Mouse (Mus musculus): ENCODE results near the gene Zfp169. TPM values are rescaled to one million over a fixed set of nuclear protein-coding genes. Genes with fewer than 3 reads are reported as not detected.
"Not testable (repeated sequence)": the region's sequence is repeated elsewhere in the genome, so short reads cannot be mapped to it uniquely, and the experiment has no call there.

The Zfp169 gene
- total RNA-seq, 1 experiment from 2014 or later: 12.4 TPM

DNA sequence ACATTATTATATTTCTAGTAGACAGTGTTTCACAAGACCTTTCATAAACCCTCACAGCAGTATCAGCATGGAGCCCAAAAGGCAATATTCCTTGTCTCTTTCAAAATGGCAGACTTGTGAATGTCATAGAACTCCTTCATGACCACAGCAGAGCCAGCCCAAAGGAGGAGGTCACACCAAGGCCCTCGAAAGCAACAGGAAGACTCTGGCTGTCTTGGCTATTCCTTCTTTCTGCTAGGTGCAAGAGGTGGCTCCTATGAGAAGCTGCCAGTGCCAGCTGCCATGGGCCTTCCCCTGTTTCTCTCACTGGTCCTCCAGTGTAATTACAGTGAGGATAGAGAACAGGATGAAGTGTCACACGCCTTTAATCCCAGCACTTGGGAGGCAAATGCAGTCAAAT lies 15.8 kb upstream of the Zfp169 start:
- no peak for ATAC-seq (replicated peaks in 1 of 2; ENCODE audit: insufficient read depth in 1 of 2, low FRiP score in 2 of 2, low TSS enrichment in 1 of 2, low read depth in 1 of 2, poor library complexity in 2 of 2, severe bottlenecking in 2 of 2)

DNA sequence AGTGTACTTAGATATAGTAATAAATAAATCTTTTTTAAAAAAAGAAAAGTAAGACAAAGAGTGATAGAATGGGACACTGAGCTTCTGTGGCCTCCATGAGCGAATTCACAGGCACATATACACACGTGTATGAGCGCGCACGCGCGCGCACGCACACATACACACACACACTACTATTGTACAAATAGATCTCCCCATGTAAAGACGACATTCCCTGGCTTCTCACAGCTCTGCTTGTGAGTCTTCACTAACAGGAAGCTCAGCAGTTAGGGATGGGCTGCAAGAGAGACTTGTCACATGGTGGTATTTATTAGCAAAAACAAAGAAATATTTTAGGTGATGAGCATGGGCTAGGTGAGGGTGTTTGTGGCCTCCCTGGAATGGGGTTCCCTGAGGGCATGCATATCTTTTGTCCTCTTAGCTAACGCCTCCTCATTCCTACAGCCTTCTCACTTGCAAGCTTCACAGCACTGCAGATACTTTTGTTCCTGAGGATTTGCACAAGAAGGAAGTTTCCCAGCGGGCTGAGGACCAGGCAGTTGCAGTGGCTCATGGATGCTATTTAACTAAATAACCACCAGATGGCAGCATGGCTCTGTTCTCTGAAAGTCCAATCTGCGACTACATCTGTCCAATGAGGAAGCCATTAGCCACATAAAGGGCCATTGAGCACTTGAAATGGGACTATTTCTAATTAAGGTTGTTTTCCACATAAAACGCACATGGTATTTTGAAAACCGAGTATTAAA lies 15.0 kb upstream of the Zfp169 start:
- peak; percentile 83 to 95 for ATAC-seq (replicated peaks in 1 of 2; ENCODE audit: insufficient read depth in 1 of 2, low FRiP score in 2 of 2, low TSS enrichment in 1 of 2, low read depth in 1 of 2, poor library complexity in 2 of 2, severe bottlenecking in 2 of 2)

DNA sequence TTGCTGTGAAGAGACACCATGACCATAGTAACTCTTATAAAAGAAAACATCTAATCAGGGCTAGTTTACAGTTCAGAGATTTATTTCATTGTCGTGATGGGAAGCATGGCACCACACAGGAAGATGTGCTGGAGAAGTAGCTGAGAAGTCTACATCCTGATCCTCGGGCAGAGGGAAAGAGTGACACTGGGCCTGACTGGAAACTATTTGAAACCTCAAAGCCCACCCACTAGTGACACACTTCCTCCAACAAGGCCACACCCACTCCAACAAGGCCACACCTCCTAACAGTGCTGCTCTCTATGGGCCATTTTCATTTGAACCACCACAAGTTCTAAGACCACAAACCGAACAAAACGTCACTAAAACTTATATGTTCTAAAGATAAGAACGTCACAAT lies 12.5 kb upstream of the Zfp169 start:
- ATAC-seq (replicated peaks in 1 of 2; ENCODE audit: insufficient read depth in 1 of 2, low FRiP score in 2 of 2, low TSS enrichment in 1 of 2, low read depth in 1 of 2, poor library complexity in 2 of 2, severe bottlenecking in 2 of 2): peak; percentile 33 to 65; a peak in 3 of 4 replicates

DNA sequence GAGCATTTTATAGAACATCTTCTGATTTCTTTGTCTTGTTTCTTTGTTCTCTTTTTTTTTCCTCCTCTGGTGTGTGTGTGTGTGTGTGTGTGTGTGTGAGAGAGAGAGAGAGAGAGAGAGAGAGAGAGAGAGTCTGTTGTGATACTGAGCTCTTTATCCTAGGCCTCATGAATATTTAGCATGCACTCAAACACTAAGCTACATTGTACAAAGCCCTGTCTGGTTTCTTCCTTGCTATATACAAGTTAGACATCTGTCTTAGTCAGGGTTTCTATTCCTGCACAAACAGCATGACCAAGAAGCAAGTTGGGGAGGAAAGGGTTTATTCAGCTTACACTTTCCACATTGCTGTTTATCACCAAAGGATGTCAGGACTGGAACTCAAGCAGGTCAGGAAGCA lies 5.9 kb upstream of the Zfp169 start:
- ATAC-seq (replicated peaks in 1 of 2; ENCODE audit: insufficient read depth in 1 of 2, low FRiP score in 2 of 2, low TSS enrichment in 1 of 2, low read depth in 1 of 2, poor library complexity in 2 of 2, severe bottlenecking in 2 of 2): not testable (repeated sequence)

DNA sequence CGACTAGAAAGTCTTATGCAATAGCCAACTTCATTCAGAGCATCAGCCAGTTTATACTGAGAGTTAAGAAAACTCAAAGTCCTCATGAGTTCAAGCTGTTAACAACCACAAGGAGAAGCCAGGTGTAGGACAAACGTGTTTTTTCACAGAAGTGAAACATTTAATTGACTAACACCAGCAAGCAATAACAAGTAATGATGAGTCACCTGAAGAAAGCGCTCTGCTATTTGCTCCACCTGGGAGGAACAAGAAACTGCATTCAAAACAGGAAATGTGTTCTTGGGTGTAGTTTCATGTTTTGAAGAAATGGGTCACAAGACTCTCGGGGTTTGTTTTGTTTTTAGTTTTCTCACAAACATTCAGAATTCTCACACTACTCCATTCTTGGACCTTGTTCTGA lies 2.6 kb upstream of the Zfp169 start:
- no peak for ATAC-seq (replicated peaks in 1 of 2; ENCODE audit: insufficient read depth in 1 of 2, low FRiP score in 2 of 2, low TSS enrichment in 1 of 2, low read depth in 1 of 2, poor library complexity in 2 of 2, severe bottlenecking in 2 of 2)

DNA sequence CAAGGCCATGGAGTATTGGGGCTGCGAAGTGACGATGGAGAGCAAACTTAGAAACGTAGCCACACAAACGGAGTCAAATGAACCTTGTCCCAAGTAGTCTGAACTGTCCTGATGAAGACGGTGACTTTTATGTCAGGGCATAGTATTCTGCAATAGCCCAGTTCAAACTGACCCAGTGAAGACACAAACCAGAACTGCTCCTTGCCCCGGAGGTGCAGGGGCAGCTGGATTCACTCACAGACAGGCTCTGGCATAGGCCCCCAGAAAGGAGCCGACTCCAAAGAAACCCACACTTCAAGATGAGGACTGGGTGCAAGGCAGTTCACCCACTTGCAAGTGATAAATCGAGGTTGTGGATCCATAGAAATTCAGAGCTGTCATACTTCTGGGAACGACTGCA lies 4.6 kb downstream of the Zfp169 start:
- ATAC-seq (replicated peaks in 1 of 2; ENCODE audit: insufficient read depth in 1 of 2, low FRiP score in 2 of 2, low TSS enrichment in 1 of 2, low read depth in 1 of 2, poor library complexity in 2 of 2, severe bottlenecking in 2 of 2): no peak

DNA sequence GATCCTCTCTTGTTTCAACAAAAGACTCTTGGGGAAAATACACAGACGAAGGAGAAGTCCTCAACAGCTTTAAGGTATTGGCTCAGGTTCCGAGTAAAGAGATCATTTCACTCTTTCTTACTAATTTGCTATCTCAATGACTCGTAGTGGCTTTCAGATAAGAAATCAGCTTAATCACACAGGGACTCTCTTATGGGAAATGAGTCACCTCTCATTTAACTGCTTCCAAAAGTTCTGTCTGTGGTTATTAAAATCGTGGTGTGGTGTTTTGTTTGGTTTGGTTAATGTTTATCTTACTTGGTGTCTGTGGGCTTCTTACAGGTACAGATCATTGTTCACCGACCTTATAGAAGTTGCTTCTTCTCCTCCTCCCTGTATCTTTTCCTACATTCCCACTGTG lies 10.8 kb downstream of the Zfp169 start:
- ATAC-seq (replicated peaks in 1 of 2; ENCODE audit: insufficient read depth in 1 of 2, low FRiP score in 2 of 2, low TSS enrichment in 1 of 2, low read depth in 1 of 2, poor library complexity in 2 of 2, severe bottlenecking in 2 of 2): no peak

GRCm38 (mm10) chr13:48498676-48499075 lies 14.6 kb downstream of the Zfp169 start:
- no peak for ATAC-seq (replicated peaks in 1 of 2; ENCODE audit: insufficient read depth in 1 of 2, low FRiP score in 2 of 2, low TSS enrichment in 1 of 2, low read depth in 1 of 2, poor library complexity in 2 of 2, severe bottlenecking in 2 of 2)

DNA sequence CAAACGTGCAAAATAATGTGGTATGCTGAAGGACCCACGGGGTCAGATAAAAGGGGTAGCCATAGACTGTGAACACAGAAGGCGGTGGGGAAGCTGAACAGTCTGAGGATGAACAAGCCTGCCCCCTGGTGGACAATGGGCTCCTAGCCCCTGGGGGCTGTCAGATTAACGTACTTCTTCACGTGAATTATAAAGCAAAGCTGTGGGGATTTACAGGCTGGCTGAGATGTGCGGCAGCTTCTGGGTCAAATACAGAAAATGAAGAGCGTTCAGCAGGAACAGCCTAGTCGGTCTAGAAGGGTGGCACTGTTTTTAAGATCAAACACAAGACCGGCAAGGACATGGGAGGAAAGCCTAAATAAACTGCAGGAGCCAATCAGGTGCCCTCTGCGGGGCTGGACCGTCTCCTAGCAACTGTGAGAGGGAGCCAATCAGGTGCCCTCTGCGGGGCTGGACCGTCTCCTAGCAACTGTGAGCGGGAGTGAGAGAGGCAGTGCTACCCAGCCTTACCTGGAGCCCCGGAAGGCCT lies 15.5 kb downstream of the Zfp169 start:
- ATAC-seq (replicated peaks in 1 of 2; ENCODE audit: insufficient read depth in 1 of 2, low FRiP score in 2 of 2, low TSS enrichment in 1 of 2, low read depth in 1 of 2, poor library complexity in 2 of 2, severe bottlenecking in 2 of 2): no peak

- no peak for ATAC-seq (replicated peaks in 1 of 2; ENCODE audit: insufficient read depth in 1 of 2, low FRiP score in 2 of 2, low TSS enrichment in 1 of 2, low read depth in 1 of 2, poor library complexity in 2 of 2, severe bottlenecking in 2 of 2)
Measured at GRCm38 (mm10) chr13:48493183-48493582, 20.1 kb downstream of the Zfp169 start.

DNA sequence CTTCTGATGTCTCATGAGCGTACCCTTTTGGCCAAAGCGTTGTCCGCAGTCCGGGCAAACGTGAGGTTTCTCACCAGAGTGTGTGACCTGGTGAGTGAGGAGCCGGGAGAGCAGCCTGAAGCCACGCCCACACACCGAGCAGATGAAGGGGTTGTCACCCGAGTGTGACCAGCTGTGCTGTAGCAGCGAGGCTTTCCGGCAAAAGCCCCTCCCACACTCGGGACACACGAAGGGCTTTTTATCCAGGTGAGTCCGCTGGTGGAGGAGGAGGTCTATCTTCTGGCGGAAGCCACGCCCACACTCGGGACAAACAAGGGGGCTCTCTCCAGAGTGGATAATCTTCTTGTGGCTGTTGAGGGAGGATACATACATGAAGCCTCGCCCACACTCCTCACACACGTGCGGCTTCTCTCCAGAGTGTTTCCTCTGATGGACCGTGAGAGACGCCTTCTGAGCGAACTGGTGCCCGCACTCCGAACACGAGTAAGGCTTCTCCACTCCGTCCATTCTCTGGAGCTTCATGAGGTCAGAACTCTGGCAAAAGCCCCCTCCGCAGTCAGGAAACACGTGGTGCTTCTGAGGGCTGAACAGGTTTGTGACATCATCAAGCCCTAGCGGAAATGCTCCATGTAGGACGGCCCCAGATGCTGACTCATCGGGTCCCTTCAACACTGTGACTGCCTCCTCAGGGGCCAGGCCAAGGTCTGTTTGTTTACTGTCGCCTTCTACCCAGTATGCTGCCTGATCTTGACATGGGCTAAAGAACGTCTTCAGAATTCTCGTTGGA lies 22.7 kb downstream of the Zfp169 start:
- no peak for ATAC-seq (replicated peaks in 1 of 2; ENCODE audit: insufficient read depth in 1 of 2, low FRiP score in 2 of 2, low TSS enrichment in 1 of 2, low read depth in 1 of 2, poor library complexity in 2 of 2, severe bottlenecking in 2 of 2)

DNA sequence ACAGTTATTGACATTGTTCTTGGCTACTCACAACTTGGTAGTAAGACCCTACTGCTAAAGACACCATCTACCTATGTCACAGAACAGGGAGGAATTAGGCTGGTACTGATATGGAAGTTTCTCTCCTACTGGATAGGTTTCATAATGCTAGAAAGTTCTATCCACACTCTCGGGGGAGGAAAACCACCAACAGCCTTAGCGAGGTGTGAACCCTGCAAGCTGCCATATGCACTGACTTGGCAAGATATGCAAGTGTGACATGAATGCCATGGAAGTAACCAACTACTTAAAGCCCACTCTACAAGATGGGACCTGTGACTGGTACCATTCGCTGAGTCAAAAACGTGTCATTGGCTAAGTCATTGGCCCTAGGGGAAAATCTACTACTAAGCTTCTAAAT lies 29.6 kb downstream of the Zfp169 start:
- no peak for ATAC-seq (replicated peaks in 1 of 2; ENCODE audit: insufficient read depth in 1 of 2, low FRiP score in 2 of 2, low TSS enrichment in 1 of 2, low read depth in 1 of 2, poor library complexity in 2 of 2, severe bottlenecking in 2 of 2)

DNA sequence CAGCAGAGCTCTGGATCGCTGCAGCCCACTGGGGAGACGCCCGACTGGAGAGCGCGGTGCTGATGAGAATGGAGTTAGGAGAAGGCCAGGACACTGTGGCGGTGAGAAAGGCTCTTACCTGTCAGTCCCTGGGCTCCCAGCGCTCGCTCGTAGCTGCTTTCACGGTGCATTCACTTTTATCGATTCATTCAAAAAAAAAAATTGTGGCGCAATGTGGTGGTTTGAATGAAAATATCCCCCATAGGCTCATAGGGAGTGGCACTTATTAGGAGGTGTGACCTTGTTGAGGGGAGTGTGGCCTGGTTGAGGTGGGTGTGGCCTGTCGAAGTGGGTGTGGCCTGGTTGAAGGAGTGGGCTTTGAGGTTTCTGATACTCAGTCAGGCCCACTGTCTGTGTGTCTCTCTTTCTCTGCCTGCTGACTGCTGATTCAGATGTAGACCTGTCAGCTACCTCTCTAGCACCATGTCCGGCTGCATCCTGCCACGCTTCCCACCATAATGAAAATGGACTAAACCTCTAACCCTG lies 44.5 kb downstream of the Zfp169 start:
- ATAC-seq (replicated peaks in 1 of 2; ENCODE audit: insufficient read depth in 1 of 2, low FRiP score in 2 of 2, low TSS enrichment in 1 of 2, low read depth in 1 of 2, poor library complexity in 2 of 2, severe bottlenecking in 2 of 2): no peak

GRCm38 (mm10) chr13:48466186-48466585 lies 47.1 kb downstream of the Zfp169 start:
- no peak for ATAC-seq (replicated peaks in 1 of 2; ENCODE audit: insufficient read depth in 1 of 2, low FRiP score in 2 of 2, low TSS enrichment in 1 of 2, low read depth in 1 of 2, poor library complexity in 2 of 2, severe bottlenecking in 2 of 2)

DNA sequence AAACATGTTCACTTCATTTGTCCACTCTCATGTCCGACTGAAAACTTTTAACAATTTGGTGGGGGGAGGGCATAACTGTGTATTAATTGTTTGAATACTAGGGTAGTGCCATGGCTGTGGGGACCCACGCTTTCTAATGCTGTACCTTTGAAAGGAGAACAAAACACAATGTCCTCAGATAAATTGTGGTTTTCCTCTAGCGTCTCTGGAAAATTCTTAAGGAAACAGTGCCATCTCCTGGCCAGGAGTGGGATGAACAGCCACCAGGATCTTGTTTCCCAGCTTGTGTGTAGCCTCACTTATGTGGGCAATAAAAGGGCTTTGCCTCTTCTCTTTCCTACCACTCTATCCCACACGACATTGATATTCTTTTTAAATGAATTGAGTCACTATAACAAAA lies 49.1 kb downstream of the Zfp169 start:
- peak; percentile 39 to 46; a peak in 1 of 4 replicates for ATAC-seq (replicated peaks in 1 of 2; ENCODE audit: insufficient read depth in 1 of 2, low FRiP score in 2 of 2, low TSS enrichment in 1 of 2, low read depth in 1 of 2, poor library complexity in 2 of 2, severe bottlenecking in 2 of 2)

- no peak for ATAC-seq (replicated peaks in 1 of 2; ENCODE audit: insufficient read depth in 1 of 2, low FRiP score in 2 of 2, low TSS enrichment in 1 of 2, low read depth in 1 of 2, poor library complexity in 2 of 2, severe bottlenecking in 2 of 2)
Measured at GRCm38 (mm10) chr13:48459280-48459679, 54.0 kb downstream of the Zfp169 start.

DNA sequence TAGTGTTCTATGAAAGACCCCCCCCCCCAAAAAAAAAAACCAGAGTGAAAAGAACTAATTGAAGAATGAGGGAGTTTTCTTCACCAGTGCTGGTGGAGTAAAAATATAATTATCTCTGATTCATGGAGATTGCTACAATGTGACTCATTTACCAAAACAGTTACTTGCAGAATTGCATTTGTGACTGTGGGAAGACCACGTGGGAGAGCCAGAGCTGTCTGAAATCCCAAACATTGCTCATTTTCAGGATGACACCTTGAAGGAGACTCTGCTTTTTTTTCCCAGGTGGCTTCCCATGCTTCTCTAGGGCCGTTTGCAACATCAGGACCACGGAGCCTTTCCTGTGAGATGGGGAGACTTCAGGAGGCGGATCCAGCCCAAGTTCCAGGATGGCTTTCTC lies 65.1 kb downstream of the Zfp169 start:
- ATAC-seq (replicated peaks in 1 of 2; ENCODE audit: insufficient read depth in 1 of 2, low FRiP score in 2 of 2, low TSS enrichment in 1 of 2, low read depth in 1 of 2, poor library complexity in 2 of 2, severe bottlenecking in 2 of 2): no peak

- no peak for ATAC-seq (replicated peaks in 1 of 2; ENCODE audit: insufficient read depth in 1 of 2, low FRiP score in 2 of 2, low TSS enrichment in 1 of 2, low read depth in 1 of 2, poor library complexity in 2 of 2, severe bottlenecking in 2 of 2)
Measured at GRCm38 (mm10) chr13:48443996-48444395, 69.3 kb downstream of the Zfp169 start.

Data from hematopoietic stem cell, adult 5-6 weeks (primary cell).